Mouse (Mus musculus) stomach, embryonic 14.5 days (tissue): ENCODE measurements around the gene Catsper2. TPM values are rescaled to one million over a fixed set of nuclear protein-coding genes. Genes with fewer than 3 reads are reported as not detected.
"Not testable (repeated sequence)": the region's sequence is repeated elsewhere in the genome, so short reads cannot be mapped to it uniquely, and the experiment has no call there.

ENCODE experiments used
- ATAC-seq: fragments of 200-750 bp; cut with Nextera tagmentation; 2 replicates; pipeline ENCODE4 v1.8.0; 2017; ENCODE audit warnings: low read depth, moderate TSS enrichment; ENCODE audit not compliant: insufficient number of reproducible peaks, insufficient read depth, low FRiP score
- H3K27ac ChIP-seq: fragments of 300-500 bp; sonication (generic); 2 replicates; pipeline ENCODE4 v1.5.1; 2014; ENCODE audit warnings: mild to moderate bottlenecking, low read length, moderate library complexity, mixed read lengths
- H3K27me3 ChIP-seq: fragments of 300-500 bp; sonication (generic); 2 replicates; pipeline ENCODE4 v1.6.1; 2014; ENCODE audit warnings: low read length, control low read depth, mixed read lengths; ENCODE audit not compliant: control insufficient read depth, insufficient read depth
- H3K36me3 ChIP-seq: fragments of 300-500 bp; sonication (generic); 2 replicates; pipeline ENCODE4 v1.6.1; 2014; ENCODE audit warnings: mild to moderate bottlenecking, control low read depth, low read length, moderate library complexity, mixed read lengths; ENCODE audit not compliant: control insufficient read depth, insufficient read depth
- H3K4me1 ChIP-seq: fragments of 300-500 bp; sonication (generic); 2 replicates; pipeline ENCODE4 v1.6.1; 2014; ENCODE audit warnings: low read length, control low read depth, mixed read lengths; ENCODE audit not compliant: control insufficient read depth, insufficient read depth
- H3K4me2 ChIP-seq: fragments of 300-500 bp; sonication (generic); replicated peaks from 2 replicates; pipeline ENCODE4 v1.6.1; 2014; ENCODE audit warnings: low read depth, low read length, control low read depth
- H3K4me3 ChIP-seq: fragments of 300-500 bp; sonication (generic); 2 replicates; pipeline ENCODE4 v1.5.1; 2014; ENCODE audit warnings: low read depth, low read length, control low read depth
- H3K9ac ChIP-seq: fragments of 300-500 bp; sonication (generic); replicated peaks from 2 replicates; pipeline ENCODE4 v1.6.1; 2014; ENCODE audit warnings: low read depth, mild to moderate bottlenecking, control low read depth, low read length, moderate library complexity, mixed read lengths
- H3K9me3 ChIP-seq: fragments of 300-500 bp; sonication (generic); 2 replicates; pipeline ENCODE4 v1.6.1; 2016; ENCODE audit warnings: low read depth, low read length, control low read depth; ENCODE audit not compliant: control insufficient read depth
- WGBS: fragments of 180-500 bp; shearing (Covaris S2); extraction: QIAGEN DNeasy Blood & Tissue Kit; methylation state at CpG from one replicate; pipeline ENCODE4 v1.1.7; 2014; 5-methylcytosine and 5-hydroxymethylcytosine counted together
- polyA plus RNA-seq: library from polyadenylated mRNA; unstranded; fragments of >200 nt; fragmentation: Nextera tagmentation; extraction: Ambion mirVana; gene quantifications from 2 replicates; pipeline ENCODE4 v1.2.1, GENCODE M21; 2014

Catsper2 gene
- polyA plus RNA-seq, 1 experiment from 2014 or later, result 2.2 TPM

DNA sequence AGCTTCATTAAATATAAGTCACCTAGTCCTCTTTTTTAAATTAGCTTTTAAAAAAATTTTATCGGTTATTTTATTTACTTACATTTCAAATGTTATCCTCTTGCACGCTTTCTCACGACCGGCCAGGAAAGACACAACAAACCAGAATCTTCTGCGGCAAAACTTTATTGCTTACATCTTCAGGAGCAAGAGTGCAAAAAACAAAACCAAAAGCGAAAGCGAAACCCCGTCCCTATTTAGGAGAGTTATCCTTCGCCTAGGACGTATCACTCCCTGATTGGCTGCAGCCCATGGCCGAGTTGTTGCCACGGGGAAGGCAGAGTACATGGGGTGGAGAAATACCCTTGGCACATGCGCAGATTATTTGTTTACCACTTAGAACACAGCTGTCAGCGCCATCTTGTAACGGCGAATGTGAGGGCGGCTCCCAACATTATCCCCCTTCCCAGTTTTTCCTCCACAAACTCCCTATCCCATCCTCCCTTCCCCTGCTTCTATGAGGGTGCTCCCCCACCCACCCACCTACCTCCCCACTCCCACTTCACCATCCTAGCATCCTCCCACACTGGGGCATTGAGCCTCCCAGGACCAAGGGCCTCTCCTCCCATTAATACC lies 26.5 kb downstream of the Catsper2 start, which contains the start of gene Strc:
Strc (minus strand) TSS at position 208 of the 615 bp plus-strand sequence.
- not testable (repeated sequence) for H3K4me1 ChIP-seq, H3K4me3 ChIP-seq, H3K27me3 ChIP-seq, H3K36me3 ChIP-seq, H3K9me3 ChIP-seq, H3K4me2 ChIP-seq, H3K27ac ChIP-seq, ATAC-seq, H3K9ac ChIP-seq
- WGBS, result 94% methylated on average over 16 of the region's 17 CpGs

DNA sequence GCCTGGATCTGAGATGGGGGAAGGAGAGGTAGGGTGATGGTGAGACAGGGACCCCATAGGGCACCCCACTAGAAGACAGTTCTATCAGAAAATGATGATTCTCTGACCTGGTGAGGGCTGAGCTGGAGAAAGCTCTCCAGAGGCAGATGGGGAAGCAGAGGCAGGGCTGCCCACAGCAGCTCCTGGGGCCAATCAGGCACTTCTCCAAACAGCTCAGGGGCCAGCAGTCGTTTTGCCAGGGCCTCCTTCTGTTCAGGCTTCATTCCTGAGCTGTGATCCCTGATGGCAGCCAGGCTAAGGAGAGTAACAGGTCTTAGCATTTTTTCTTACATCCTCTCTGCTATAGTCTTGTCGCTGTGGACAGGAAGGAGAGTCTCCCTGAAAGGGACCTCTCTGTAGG lies 38.8 kb downstream of the Catsper2 start:
- H3K4me2 ChIP-seq, result no peak overlapping the region

DNA sequence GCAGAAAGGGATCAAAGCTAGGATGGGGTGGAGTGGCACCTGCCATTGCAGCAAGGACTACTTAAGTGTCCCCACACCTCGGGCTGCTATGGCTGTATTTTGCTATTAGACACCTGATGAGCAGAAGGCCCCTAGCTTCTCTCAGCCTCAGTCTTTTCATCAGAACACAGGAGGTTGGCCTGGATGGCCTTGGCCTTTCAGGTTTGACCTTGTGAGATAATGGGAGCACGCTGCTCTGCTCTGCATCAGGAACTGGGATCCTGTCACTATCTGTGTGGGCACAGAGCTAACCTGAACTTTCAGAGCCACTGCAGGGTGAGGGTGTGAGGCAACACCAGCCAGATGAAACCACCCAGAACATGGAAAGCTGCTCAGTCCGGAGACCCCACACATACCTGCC lies 41.3 kb downstream of the Catsper2 start:
- Histone ChIP-seq H3K9me3 (no peaks in the 10 kb centered on the region), H3K27ac (no peak overlapping the region), H3K4me3 (no peak overlapping the region), H3K27me3 (no peaks in the 10 kb centered on the region), H3K36me3 (no peaks in the 10 kb centered on the region), H3K4me1 (no peaks in the 10 kb centered on the region), H3K4me2 (no peak overlapping the region), H3K9ac (no peak overlapping the region)
- ATAC-seq, result no peak
- 58% methylated on average over 3 of the region's 3 CpGs for WGBS

More for the DNA sequence above, 38.8 kb downstream of the Catsper2 start:
- Histone ChIP-seq H3K36me3 (no peaks in the 10 kb centered on the region), H3K4me3 (no peak overlapping the region), H3K9me3 (no peaks in the 10 kb centered on the region), H3K9ac (no peak overlapping the region), H3K27me3 (no peaks in the 10 kb centered on the region), H3K27ac (no peak overlapping the region), H3K4me1 (no peaks in the 10 kb centered on the region)
- WGBS, result 35% methylated on average over 2 of the region's 2 CpGs
- ATAC-seq, result no peak

DNA sequence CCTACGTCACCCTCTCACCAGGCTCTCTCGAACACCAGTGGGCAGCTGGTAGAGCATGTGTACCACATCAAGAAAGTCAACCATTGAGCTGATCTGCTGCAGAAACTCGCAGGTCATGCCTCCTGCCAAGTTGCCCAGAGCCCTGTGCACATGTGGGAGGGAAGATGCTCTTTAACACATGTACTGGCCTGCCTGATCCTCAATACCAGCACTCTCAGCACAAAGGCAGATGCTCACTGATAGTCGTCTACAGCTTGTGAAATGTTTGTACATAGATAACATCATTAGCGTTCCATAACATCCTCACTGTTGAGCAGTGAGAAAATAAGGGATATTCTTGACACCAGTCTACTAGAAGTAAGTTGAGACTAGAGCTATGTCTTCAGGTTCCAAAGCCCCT lies 42.7 kb downstream of the Catsper2 start:
- Histone ChIP-seq H3K36me3 (no peaks in the 10 kb centered on the region), H3K27ac (no peak overlapping the region), H3K4me3 (no peak overlapping the region), H3K4me1 (no peaks in the 10 kb centered on the region), H3K9ac (no peak overlapping the region), H3K9me3 (no peaks in the 10 kb centered on the region), H3K27me3 (no peaks in the 10 kb centered on the region), H3K4me2 (no peak overlapping the region)
- WGBS, result 83% methylated on average over 5 of the region's 5 CpGs
- ATAC-seq, result no peak

DNA sequence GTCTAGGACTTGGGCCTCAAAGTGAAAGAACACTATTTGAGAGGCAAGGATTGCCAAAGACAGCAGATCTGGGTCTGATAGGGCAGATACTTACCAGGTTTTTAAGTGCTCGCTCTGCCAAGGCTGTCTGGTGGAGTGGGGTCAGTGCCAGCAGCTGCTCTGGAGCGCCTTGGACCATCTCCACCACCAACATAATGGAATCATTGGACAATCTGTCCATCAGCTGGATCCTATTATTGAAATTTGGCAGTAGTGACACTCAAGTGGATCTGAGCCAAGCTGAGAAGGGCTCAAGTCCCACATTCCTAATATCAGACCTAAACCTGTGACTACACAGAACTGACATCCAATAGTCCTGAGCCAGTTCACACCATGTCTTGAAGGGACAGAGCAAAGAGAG lies 44.8 kb downstream of the Catsper2 start:
- H3K36me3 ChIP-seq, result no peaks in the 10 kb centered on the region
- ATAC-seq, result no peak
- no peaks in the 10 kb centered on the region for H3K4me1 ChIP-seq
- H3K9me3 ChIP-seq, result no peaks in the 10 kb centered on the region
- H3K4me3 ChIP-seq, result no peak overlapping the region
- H3K9ac ChIP-seq, result no peak overlapping the region
- no peak overlapping the region for H3K27ac ChIP-seq
- H3K27me3 ChIP-seq, result no peaks in the 10 kb centered on the region
- WGBS, result 83% methylated on average over 2 of the region's 2 CpGs
- H3K4me2 ChIP-seq, result no peak overlapping the region

DNA sequence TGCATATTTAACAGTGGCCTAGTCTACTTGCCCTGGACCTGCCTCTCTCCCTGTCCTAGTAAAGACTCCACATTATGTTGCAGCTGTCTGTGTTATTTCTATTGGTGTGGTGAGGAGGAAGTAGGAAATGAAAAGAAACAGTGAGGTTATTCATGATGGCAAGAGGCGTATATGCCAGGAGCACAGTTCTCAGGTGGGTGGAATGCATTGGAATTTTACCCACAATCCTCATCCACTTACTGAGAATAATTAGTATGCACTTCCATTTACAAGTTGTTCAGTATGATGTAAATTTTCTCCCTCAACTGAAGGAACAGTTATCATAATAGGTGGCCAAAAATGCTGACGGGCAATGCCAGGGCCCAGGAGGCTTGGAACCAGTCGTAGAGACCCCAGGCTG lies 49.9 kb downstream of the Catsper2 start:
- WGBS, result 82% methylated on average over 3 of the region's 3 CpGs
- H3K27me3 ChIP-seq, result no peaks in the 10 kb centered on the region
- H3K36me3 ChIP-seq, result no peaks in the 10 kb centered on the region

DNA sequence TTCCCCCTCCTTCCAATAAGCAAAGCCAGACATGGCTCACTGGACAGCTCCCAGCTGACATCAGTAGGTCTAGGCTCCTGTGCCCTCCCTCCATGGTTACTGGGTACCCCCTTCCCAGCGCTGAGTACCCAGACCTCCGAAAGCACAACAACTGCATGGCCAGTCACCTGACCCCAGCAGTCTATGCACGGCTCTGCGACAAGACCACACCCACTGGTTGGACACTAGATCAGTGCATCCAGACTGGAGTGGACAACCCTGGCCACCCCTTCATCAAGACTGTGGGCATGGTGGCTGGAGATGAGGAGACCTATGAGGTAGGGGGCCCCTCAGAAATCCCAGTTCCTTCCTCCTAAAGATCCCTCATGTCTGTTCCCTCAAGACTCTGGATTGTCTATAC lies 54.1 kb downstream of the Catsper2 start:
- no peak overlapping the region for H3K4me3 ChIP-seq
- no peaks in the 10 kb centered on the region for H3K27me3 ChIP-seq
- H3K27ac ChIP-seq, result no peak overlapping the region
- no peak overlapping the region for H3K4me2 ChIP-seq
- no peaks in the 10 kb centered on the region for H3K9me3 ChIP-seq
- WGBS, result 50% methylated on average over 4 of the region's 4 CpGs
- H3K9ac ChIP-seq, result no peak overlapping the region
- no peaks in the 10 kb centered on the region for H3K36me3 ChIP-seq
- peaks cover under 1% of the 10 kb centered on the region; the same call in 1 of the 2 replicates for H3K4me1 ChIP-seq
- ATAC-seq, result no peak

More for the DNA sequence above, 49.9 kb downstream of the Catsper2 start:
- Histone ChIP-seq H3K4me1 (no peaks in the 10 kb centered on the region), H3K27ac (no peak overlapping the region), H3K4me2 (no peak overlapping the region), H3K9me3 (no peaks in the 10 kb centered on the region), H3K9ac (no peak overlapping the region), H3K4me3 (no peak overlapping the region)
- no peak for ATAC-seq

DNA sequence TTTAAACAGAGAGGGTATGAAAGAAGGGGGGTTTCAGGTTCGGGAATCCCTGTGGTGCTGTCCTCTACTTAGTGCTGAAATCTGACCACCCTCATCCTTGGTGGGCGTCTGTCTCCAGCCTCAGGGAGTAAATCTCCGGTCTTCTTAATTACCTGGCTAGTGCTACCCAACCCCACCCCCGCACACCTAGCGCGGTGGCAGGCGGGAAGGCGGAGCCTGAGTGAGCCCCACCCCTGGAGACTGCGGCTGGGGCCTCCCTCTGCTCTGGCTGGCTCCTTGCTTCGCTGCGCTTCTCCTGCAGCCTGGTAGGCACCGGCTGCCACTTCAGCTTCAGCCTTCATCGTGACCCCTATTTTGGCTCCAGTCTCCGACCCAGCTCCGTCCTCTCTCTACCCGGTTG lies 55.2 kb downstream of the Catsper2 start:
- 1% methylated on average over 16 of the region's 16 CpGs for WGBS
- H3K9ac ChIP-seq, result no peak overlapping the region
- H3K4me3 ChIP-seq, result peak overlapping the region; percentile 21
- no peaks in the 10 kb centered on the region for H3K27me3 ChIP-seq
- peak overlapping the region; percentile 41 for H3K4me2 ChIP-seq
- H3K27ac ChIP-seq, result no peak overlapping the region
- no peaks in the 10 kb centered on the region for H3K36me3 ChIP-seq
- ATAC-seq, result peak; percentile 70
- H3K4me1 ChIP-seq, result peaks cover 5% of the 10 kb centered on the region; the same call in 1 of the 2 replicates
- no peaks in the 10 kb centered on the region for H3K9me3 ChIP-seq

DNA sequence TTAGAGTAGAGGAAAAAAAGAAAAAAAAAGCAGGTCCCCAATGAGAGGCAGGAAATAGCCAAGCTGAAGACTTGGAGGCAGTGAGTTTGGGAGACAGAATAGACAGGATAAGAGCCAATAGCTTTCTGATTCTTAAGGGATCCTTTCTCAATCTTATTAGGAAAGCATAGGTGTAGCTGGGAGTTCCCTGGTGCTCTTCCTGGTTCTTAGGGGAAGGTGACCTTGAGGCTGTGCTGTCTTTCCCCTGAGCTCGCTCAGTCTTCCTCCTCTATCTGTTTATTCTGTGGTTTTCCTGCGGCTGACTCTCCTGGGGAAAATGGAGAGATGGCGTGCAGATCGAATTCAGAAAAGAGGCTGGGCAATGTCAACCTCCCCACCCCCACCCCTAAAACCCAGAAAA lies 55.6 kb downstream of the Catsper2 start:
- H3K4me1 ChIP-seq, result peaks cover 5% of the 10 kb centered on the region; the same call in 1 of the 2 replicates
- peak overlapping the region; percentile 41 for H3K4me2 ChIP-seq
- 0% methylated on average over 4 of the region's 4 CpGs for WGBS
- peak overlapping the region; percentile 21; the same call in 1 of the 2 replicates for H3K4me3 ChIP-seq
- H3K9me3 ChIP-seq, result no peaks in the 10 kb centered on the region
- no peaks in the 10 kb centered on the region for H3K27me3 ChIP-seq
- no peak overlapping the region for H3K27ac ChIP-seq
- H3K36me3 ChIP-seq, result no peaks in the 10 kb centered on the region
- ATAC-seq, result no peak
- no peak overlapping the region for H3K9ac ChIP-seq
